Mouse (Mus musculus) limb, embryonic 14.5 days (tissue): ENCODE results near the gene Chst3. TPM values are rescaled to one million over a fixed set of nuclear protein-coding genes. Genes with fewer than 3 reads are reported as not detected.
"Not testable (repeated sequence)": the region's sequence is repeated elsewhere in the genome, so short reads cannot be mapped to it uniquely, and the experiment has no call there.

Source experiments
- ATAC-seq: fragments of 200-750 bp; cut with Nextera tagmentation; 2 replicates; pipeline ENCODE4 v1.8.0; 2017; ENCODE audit warnings: low read depth, moderate number of reproducible peaks, moderate TSS enrichment; ENCODE audit not compliant: low FRiP score
- DNase-seq: peaks from one replicate; pipeline ENCODE4 v3.0.0-alpha.2; 2015; ENCODE audit warnings: low spot score
- H3K27ac ChIP-seq: fragments of 300-500 bp; sonication (generic); replicated peaks from 2 replicates; pipeline ENCODE4 v1.5.1; 2014; ENCODE audit warnings: low read depth, mild to moderate bottlenecking, low read length, moderate library complexity, mixed read lengths
- H3K27me3 ChIP-seq: fragments of 300-500 bp; sonication (generic); 2 replicates; pipeline ENCODE4 v1.6.1; 2014; ENCODE audit warnings: low read length, mixed read lengths; ENCODE audit not compliant: control insufficient read depth, insufficient read depth
- H3K36me3 ChIP-seq: fragments of 300-500 bp; sonication (generic); 2 replicates; pipeline ENCODE4 v1.6.1; 2014; ENCODE audit warnings: mild to moderate bottlenecking, low read length, moderate library complexity, mixed read lengths; ENCODE audit not compliant: control insufficient read depth, insufficient read depth
- H3K4me1 ChIP-seq: fragments of 300-500 bp; sonication (generic); 2 replicates; pipeline ENCODE4 v1.6.1; 2014; ENCODE audit warnings: antibody characterized with exemption, low read length, mixed read lengths; ENCODE audit not compliant: control insufficient read depth, insufficient read depth
- H3K4me2 ChIP-seq: fragments of 300-500 bp; sonication (generic); replicated peaks from 2 replicates; pipeline ENCODE4 v1.6.1; 2014; ENCODE audit warnings: low read depth, mild to moderate bottlenecking, low read length, moderate library complexity; ENCODE audit not compliant: severe bottlenecking
- H3K4me3 ChIP-seq: fragments of 300-500 bp; sonication (generic); replicated peaks from 2 replicates; pipeline ENCODE4 v1.5.1; 2014; ENCODE audit warnings: low read length
- H3K9ac ChIP-seq: fragments of 300-500 bp; sonication (generic); 2 replicates; pipeline ENCODE4 v1.6.1; 2014; ENCODE audit warnings: mild to moderate bottlenecking, low read depth, low read length, moderate library complexity; ENCODE audit not compliant: severe bottlenecking
- H3K9me3 ChIP-seq: fragments of 300-500 bp; sonication (generic); 2 replicates; pipeline ENCODE4 v1.6.1; 2016; ENCODE audit warnings: low read length; ENCODE audit not compliant: control insufficient read depth
- POLR2A ChIP-seq: fragments of 200-500 bp; IDR thresholded peaks from 2 replicates; pipeline ENCODE4 v1.8.0; 2012; ENCODE audit warnings: inconsistent platforms, mild to moderate bottlenecking, moderate library complexity, borderline replicate concordance; ENCODE audit not compliant: insufficient read depth, insufficient read length; ENCODE audit errors: extremely low read depth
- WGBS: fragments of 180-500 bp; shearing (Covaris S2); extraction: QIAGEN DNeasy Blood & Tissue Kit; methylation state at CpG from one replicate; pipeline ENCODE4 v1.1.7; 2014; 5-methylcytosine and 5-hydroxymethylcytosine counted together
- microRNA-seq: library from miRNA; unstranded; fragments of <30 nt; microRNA quantifications from one replicate; pipeline ENCODE4, GENCODE M21; 2016
- polyA plus RNA-seq, 2 experiments: library from polyadenylated mRNA; depleted of rRNA in 1 of 2; stranded (reverse) in 1 of 2; unstranded in 1 of 2; fragments of >200 nt; fragmentation: Nextera tagmentation in 1 of 2; extraction: Ambion mirVana in 1 of 2; gene quantifications; 2 replicates each; pipeline versions ENCODE4 v1.2.1 to v1.2.3; 2012 to 2014

The Chst3 gene
- polyA plus RNA-seq, 2 experiments, result 2.0 to 7.7 TPM

- Histone ChIP-seq H3K4me1 (peaks cover 7% of the 10 kb centered on the region), H3K9ac (no peak overlapping the region), H3K4me2 (no peak overlapping the region), H3K9me3 (no peaks in the 10 kb centered on the region), H3K36me3 (no peaks in the 10 kb centered on the region), H3K4me3 (no peak overlapping the region), H3K27ac (no peak overlapping the region), H3K27me3 (no peaks in the 10 kb centered on the region)
- no peak for TF ChIP-seq POLR2A
- ATAC-seq (no peak), DNase-seq (no peak)
- WGBS, result 84% methylated on average over 5 of the region's 5 CpGs
Measured at GRCm38 (mm10) chr10:60138680-60139079, 80.4 kb downstream of the Chst3 start.

GRCm38 (mm10) chr10:60136935-60137334 lies 82.1 kb downstream of the Chst3 start:
- Histone ChIP-seq H3K9ac (no peak overlapping the region), H3K9me3 (no peaks in the 10 kb centered on the region), H3K27me3 (no peaks in the 10 kb centered on the region), H3K4me2 (no peak overlapping the region), H3K4me3 (no peak overlapping the region), H3K27ac (no peak overlapping the region), H3K4me1 (peaks cover 8% of the 10 kb centered on the region), H3K36me3 (no peaks in the 10 kb centered on the region)
- 84% methylated on average over 7 of the region's 7 CpGs for WGBS
- no peak for DNase-seq
- no peak for ATAC-seq
- no peak for TF ChIP-seq POLR2A

GRCm38 (mm10) chr10:60136010-60136409 lies 83.0 kb downstream of the Chst3 start:
- H3K4me3 ChIP-seq, H3K36me3 ChIP-seq, H3K4me1 ChIP-seq, H3K4me2 ChIP-seq, H3K27me3 ChIP-seq, H3K9ac ChIP-seq, ATAC-seq, H3K27ac ChIP-seq, H3K9me3 ChIP-seq, DNase-seq: not testable (repeated sequence)
- WGBS, result 50% methylated on average over 1 of the region's 1 CpGs

- no peak for TF ChIP-seq POLR2A
- no peak for DNase-seq
- Histone ChIP-seq H3K9ac (no peak overlapping the region), H3K9me3 (no peaks in the 10 kb centered on the region), H3K36me3 (no peaks in the 10 kb centered on the region), H3K27me3 (no peaks in the 10 kb centered on the region), H3K4me2 (no peak overlapping the region), H3K27ac (no peak overlapping the region), H3K4me3 (no peak overlapping the region), H3K4me1 (peaks cover 8% of the 10 kb centered on the region)
- 46% methylated on average over 8 of the region's 9 CpGs for WGBS
- ATAC-seq, result no peak
Measured at GRCm38 (mm10) chr10:60134201-60134600, 84.9 kb downstream of the Chst3 start.

- Histone ChIP-seq H3K4me1 (peaks cover 8% of the 10 kb centered on the region), H3K36me3 (no peaks in the 10 kb centered on the region), H3K27ac (no peak overlapping the region), H3K4me2 (no peak overlapping the region; the same call in 1 of the 2 replicates), H3K27me3 (no peaks in the 10 kb centered on the region), H3K4me3 (no peak overlapping the region), H3K9ac (0 out of 2 replicates have a peak overlapping the region, but pooled peaks have one; percentile 5), H3K9me3 (no peaks in the 10 kb centered on the region)
- WGBS, result 17% methylated on average over 6 of the region's 6 CpGs
- peak; percentile 28; the same call in 1 of the 2 replicates for ATAC-seq
- no peak for TF ChIP-seq POLR2A
- DNase-seq, result peak; percentile 21
Measured at GRCm38 (mm10) chr10:60133501-60133900, 85.6 kb downstream of the Chst3 start.

Small RNA genes lying within 50 kb of the gene (microRNA-seq; reads per million reads assigned to microRNA genes)
- not detected for gene Gm22117

Other genes with a start within 250 kb of the Chst3 start
- 29.4 and 32.9 TPM in 2 replicates for gene Ascc1, start 216.5 kb downstream of the Chst3 start, polyA plus RNA-seq (2012; rRNA removed)
- 41.2 and 45.4 TPM in 2 replicates for gene Ascc1, start 216.5 kb downstream of the Chst3 start, polyA plus RNA-seq (2014; fragmentation: Nextera tagmentation; extraction: Ambion mirVana)
- gene Anapc16, start 216.1 kb downstream of the Chst3 start, polyA plus RNA-seq (2012; rRNA removed), result 105 and 109 TPM in 2 replicates
- 110 and 114 TPM in 2 replicates for gene Anapc16, start 216.1 kb downstream of the Chst3 start, polyA plus RNA-seq (2014; fragmentation: Nextera tagmentation; extraction: Ambion mirVana)
- 17.4 and 17.7 TPM in 2 replicates for gene Spock2, start 113.0 kb downstream of the Chst3 start, polyA plus RNA-seq (2012; rRNA removed)
- gene Spock2, start 113.0 kb downstream of the Chst3 start, polyA plus RNA-seq (2014; fragmentation: Nextera tagmentation; extraction: Ambion mirVana), result 7.3 and 7.6 TPM in 2 replicates
- 648 and 665 TPM in 2 replicates for gene Psap, start 58.4 kb upstream of the Chst3 start, polyA plus RNA-seq (2012; rRNA removed)
- 121 and 125 TPM in 2 replicates for gene Psap, start 58.4 kb upstream of the Chst3 start, polyA plus RNA-seq (2014; fragmentation: Nextera tagmentation; extraction: Ambion mirVana)
- gene Vsir, start 127.6 kb upstream of the Chst3 start, polyA plus RNA-seq (2012; rRNA removed), result 9.4 and 11.5 TPM in 2 replicates
- 4.0 and 5.0 TPM in 2 replicates for gene Vsir, start 127.6 kb upstream of the Chst3 start, polyA plus RNA-seq (2014; fragmentation: Nextera tagmentation; extraction: Ambion mirVana)
- gene Gm17455, start 180.5 kb upstream of the Chst3 start, polyA plus RNA-seq (2012; rRNA removed), result 0.45 and 0.96 TPM in 2 replicates
- gene Gm17455, start 180.5 kb upstream of the Chst3 start, polyA plus RNA-seq (2014; fragmentation: Nextera tagmentation; extraction: Ambion mirVana), result 0.51 and 2.8 TPM in 2 replicates